Mouse (Mus musculus) 3134 (cell line): ENCODE results near the gene Kcnj9.

Source experiments
- DNase-seq: peaks from one replicate; pipeline ENCODE4 v3.0.0-alpha.2; 2011; ENCODE audit warnings: low spot score; ENCODE audit not compliant: insufficient read length; ENCODE audit errors: extremely low read depth

Gene Kcnj9

GRCm38 (mm10) chr1:172335804-172336203 lies 6.7 kb upstream of the Kcnj9 start:
- no peak for DNase-seq

- DNase-seq: no peak
Observed at GRCm38 (mm10) chr1:172333512-172333911, 4.4 kb upstream of the Kcnj9 start.

DNA sequence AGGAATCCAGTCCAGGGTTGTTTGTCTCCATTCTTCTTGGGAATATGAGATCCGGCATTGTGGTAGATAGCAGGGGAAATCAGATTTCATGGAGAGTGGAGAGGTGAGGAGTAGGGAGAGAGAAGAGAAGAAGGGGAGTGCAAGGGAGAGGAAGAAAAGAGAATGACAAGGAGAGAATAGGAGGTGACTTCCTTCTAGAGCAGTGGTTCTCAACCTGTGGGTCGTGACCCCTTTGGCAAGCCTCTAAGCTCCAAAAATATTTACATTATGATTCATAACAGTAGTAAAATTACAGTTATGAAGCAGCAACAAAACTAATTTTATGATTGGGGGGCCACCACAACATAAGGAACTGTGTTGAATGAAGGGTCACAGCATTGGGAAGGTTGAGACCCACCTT lies 3.8 kb upstream of the Kcnj9 start:
- no peak for DNase-seq

DNA sequence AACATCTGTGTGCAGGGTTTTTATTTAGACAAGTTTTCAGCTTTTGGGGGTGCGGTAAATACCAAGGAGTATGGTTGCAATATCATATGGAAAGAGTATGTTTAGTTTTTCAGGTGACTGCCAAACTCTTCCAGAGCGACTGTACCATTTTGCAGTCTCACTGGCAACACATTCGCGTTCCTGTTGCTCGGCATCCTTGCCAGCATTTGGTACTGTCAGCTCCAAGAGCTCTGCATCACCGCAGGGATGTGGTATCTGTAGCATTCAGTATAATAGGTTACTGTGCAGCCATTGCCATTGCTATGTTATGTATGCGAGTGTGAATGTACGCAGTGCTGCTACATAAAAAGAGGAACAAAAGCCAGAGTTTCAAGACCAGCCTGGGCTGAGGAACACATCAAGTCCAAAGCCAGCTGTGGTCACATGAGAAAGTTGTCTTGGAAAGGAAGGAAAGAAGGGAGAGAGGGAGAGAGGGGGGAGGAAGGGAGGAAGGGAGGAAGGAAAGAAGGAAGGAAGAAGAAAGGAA lies 2.4 kb upstream of the Kcnj9 start:
- DNase-seq: no peak

DNA sequence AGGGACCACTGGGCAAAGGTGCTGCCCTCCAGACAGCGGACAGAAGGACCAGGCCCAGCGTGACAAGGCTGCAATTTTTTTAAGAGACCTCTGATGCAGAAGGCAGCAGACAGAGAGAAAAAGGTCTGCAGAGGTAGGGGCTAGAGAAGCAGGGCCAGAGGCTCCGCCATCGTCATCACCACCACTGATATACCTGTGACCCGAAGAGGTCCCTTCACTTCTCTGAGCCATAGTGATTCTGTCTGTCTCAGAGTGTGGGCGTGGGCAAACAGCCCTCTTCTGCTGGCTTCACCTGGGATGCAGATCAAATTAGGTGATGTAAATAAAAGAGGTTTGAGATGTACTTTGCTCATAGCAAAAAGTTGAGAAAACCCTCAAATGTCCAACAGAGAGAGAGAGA lies 498 bp upstream of the Kcnj9 start:
- no peak for DNase-seq

- DNase-seq: no peak
Observed at GRCm38 (mm10) chr1:172328461-172328860, 657 bp downstream of the Kcnj9 start.

DNA sequence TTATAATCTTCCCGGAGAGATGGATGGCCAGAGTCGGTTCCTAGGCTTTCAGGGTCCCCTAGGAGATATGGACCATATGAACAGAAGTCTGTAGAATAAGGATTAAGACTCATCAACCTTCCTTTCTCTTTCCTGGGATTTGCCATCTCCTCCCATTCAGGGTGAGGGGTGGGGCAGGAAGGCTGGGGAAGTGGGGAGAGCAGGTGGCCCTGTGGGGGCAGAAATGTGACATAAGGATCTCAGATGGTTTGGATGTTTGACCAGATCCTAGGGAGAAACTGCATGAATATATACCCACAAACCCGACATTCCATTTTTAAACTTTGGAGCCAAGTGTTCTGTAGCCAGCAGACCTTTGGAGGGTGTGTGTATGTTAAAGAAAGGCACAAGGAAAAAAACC lies 1.1 kb downstream of the Kcnj9 start:
- DNase-seq: no peak

GRCm38 (mm10) chr1:172327206-172328001 lies 1.7 kb downstream of the Kcnj9 start:
- no peak for DNase-seq

- DNase-seq: no peak
Observed at GRCm38 (mm10) chr1:172326684-172327083, 2.4 kb downstream of the Kcnj9 start.

GRCm38 (mm10) chr1:172325680-172326535 lies 3.2 kb downstream of the Kcnj9 start:
- DNase-seq: no peak

GRCm38 (mm10) chr1:172324725-172325124 lies 4.4 kb downstream of the Kcnj9 start:
- no peak for DNase-seq

DNA sequence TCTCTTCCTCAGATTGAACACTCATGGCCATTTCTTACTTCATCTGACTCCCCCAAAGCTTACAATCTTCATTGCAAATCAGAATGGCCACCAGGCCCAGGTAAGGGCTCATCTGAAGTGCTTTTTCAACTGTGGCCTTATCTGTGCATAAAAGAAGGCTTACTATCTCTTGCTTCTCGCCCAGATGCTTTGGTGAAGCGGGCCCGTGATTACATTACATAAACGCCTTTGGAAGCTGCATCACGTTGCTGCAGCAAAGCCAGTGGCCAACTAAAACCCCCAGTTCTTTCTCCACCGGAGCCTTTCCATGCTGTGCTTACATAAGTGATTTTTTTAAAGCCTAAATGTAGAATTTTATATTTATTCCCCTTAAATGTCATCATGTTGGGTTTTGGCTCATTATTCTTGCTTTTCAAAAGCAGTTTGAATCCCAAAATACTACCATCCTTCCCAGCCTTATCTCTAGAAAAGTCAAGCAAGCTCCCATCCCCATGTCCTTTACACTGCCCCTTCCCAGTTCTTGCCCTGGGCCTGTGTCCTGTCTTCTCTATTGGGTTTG lies 5.2 kb downstream of the Kcnj9 start:
- no peak for DNase-seq

DNA sequence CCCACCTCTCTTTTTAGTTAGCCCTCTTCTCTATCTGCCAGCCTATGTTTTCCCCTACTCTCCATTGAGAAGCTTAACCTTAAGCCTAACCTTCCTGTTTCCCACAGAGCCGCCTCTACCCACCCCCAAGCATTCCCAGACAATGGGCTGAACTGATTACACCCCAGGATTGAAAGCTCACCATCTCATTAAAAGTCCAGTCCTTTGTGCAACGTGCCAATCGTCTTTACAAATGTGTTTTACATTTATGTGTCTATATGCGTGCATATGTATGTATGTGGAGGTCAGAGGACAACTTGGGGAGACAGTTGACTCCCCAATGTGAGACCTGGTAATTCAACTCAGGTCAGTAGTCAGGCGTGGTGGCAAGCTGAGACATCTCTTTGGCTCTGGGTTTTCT lies 5.8 kb downstream of the Kcnj9 start:
- no peak for DNase-seq

- no peak for DNase-seq
Observed at GRCm38 (mm10) chr1:172322725-172323124, 6.4 kb downstream of the Kcnj9 start.

GRCm38 (mm10) chr1:172319921-172320411 lies 9.2 kb downstream of the Kcnj9 start:
- no peak for DNase-seq

GRCm38 (mm10) chr1:172319346-172319745 lies 9.8 kb downstream of the Kcnj9 start:
- no peak for DNase-seq

GRCm38 (mm10) chr1:172318424-172319035 lies 10.6 kb downstream of the Kcnj9 start:
- DNase-seq: no peak

DNA sequence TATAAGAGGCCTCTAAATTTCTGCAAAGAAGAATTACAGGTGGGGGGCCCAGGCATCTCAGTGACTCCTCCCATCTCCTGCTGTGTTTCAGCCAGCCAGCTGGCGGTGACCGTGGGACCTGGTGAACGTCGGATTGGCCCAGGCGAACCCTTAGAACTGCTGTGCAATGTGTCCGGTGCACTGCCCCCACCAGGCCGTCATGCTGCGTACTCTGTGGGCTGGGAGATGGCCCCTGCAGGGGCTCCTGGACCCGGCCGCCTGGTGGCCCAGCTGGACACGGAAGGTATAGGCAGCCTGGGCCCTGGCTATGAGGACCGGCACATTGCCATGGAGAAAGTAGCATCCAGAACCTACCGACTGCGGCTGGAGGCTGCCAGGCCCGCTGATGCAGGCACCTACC lies 11.2 kb downstream of the Kcnj9 start:
- DNase-seq: no peak

GRCm38 (mm10) chr1:172317431-172317830 lies 11.7 kb downstream of the Kcnj9 start:
- no peak for DNase-seq

- DNase-seq: no peak
Observed at GRCm38 (mm10) chr1:172314911-172315310, 14.2 kb downstream of the Kcnj9 start.
